Mouse (Mus musculus): ENCODE measurements at regions not wholly inside any gene's neighbourhood (a gene's known extent, or its start where the extent isn't known, plus 50 kb on each side); places are given as distances from the start of the nearest gene placed in this dataset.

DNA sequence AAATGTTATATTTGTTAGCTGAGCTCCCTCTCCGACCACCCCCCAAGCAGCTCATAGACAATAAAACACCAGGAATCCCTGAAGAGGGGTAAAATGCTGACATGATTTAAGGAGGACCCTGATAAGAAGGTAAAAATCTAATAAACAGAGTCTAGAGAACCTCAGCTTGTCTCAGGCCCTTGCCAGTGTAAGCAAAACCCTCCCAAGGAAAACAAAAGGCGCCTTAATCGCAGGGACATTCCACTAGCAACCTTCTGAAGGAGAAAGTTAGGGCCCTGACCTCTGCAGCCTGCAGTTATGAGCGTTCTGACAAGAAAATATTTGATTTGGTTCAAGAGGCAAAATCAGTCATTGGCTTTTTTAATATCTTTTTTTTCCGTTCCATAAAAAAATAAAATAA lies 212.2 kb downstream of the Gm10295 start:
- H3K27ac ChIP-seq (ENCODE audit: low read length) = no peak overlapping the region

GRCm38 (mm10) chr7:71129981-71130380 lies 221.3 kb downstream of the Gm10295 start:
- Histone ChIP-seq H3K4me2 (ENCODE audit: low read depth, low read length) (no peak overlapping the region), H3K27ac (ENCODE audit: low read length) (no peak overlapping the region), H3K4me1 (ENCODE audit: control insufficient read depth, insufficient read depth, low read length) (no peaks in the 10 kb centered on the region), H3K9me3 (replicated peaks; ENCODE audit: control insufficient read depth, low read length) (no peaks in the 10 kb centered on the region), H3K4me3 (replicated peaks; ENCODE audit: low read length) (no peak overlapping the region), H3K36me3 (ENCODE audit: control insufficient read depth, insufficient read depth, low read length) (no peaks in the 10 kb centered on the region), H3K9ac (ENCODE audit: low read length) (no peak overlapping the region), H3K27me3 (ENCODE audit: control insufficient read depth, insufficient read depth, low read length) (no peaks in the 10 kb centered on the region)
- no peak for ATAC-seq (ENCODE audit: insufficient read depth, low FRiP score)
- 92% methylated on average over 1 of the region's 1 CpGs for whole genome bisulfite sequencing

More for the DNA sequence above, 212.2 kb downstream of the Gm10295 start:
- Histone ChIP-seq H3K27me3 (ENCODE audit: control insufficient read depth, insufficient read depth, low read length) (no peaks in the 10 kb centered on the region), H3K36me3 (ENCODE audit: control insufficient read depth, insufficient read depth, low read length) (no peaks in the 10 kb centered on the region), H3K9me3 (replicated peaks; ENCODE audit: control insufficient read depth, low read length) (no peaks in the 10 kb centered on the region), H3K4me3 (replicated peaks; ENCODE audit: low read length) (no peak overlapping the region), H3K9ac (ENCODE audit: low read length) (no peak overlapping the region), H3K4me1 (ENCODE audit: control insufficient read depth, insufficient read depth, low read length) (peaks cover 4% of the 10 kb centered on the region; the same call in 1 of the 2 replicates), H3K4me2 (ENCODE audit: low read depth, low read length) (no peak overlapping the region)
- WGBS = 36% methylated on average over 5 of the region's 5 CpGs
- no peak for ATAC-seq (ENCODE audit: insufficient read depth, low FRiP score)

DNA sequence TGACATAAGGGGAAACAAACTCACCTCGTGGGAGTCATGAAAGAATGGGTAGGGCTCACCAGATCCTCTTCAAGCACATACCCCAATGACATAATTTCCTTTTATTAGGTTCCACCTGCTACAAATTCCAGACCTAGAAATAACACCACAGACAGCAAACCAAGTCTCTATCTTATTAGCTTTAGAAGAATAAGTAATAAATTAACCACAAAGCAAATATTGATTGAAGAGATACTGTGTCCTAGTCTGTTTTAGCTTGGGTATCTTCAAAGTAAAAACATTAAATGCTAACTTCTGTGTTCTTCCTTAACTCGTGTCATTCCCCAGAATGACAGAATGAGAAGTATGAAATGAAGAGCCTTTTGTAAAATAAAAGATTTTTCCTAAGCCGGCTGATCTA lies 222.4 kb downstream of the Gm10295 start:
- Histone ChIP-seq H3K4me3 (replicated peaks; ENCODE audit: low read length) (no peak overlapping the region), H3K4me1 (ENCODE audit: control insufficient read depth, insufficient read depth, low read length) (no peaks in the 10 kb centered on the region), H3K27ac (ENCODE audit: low read length) (no peak overlapping the region), H3K9me3 (replicated peaks; ENCODE audit: control insufficient read depth, low read length) (no peaks in the 10 kb centered on the region), H3K9ac (ENCODE audit: low read length) (no peak overlapping the region), H3K27me3 (ENCODE audit: control insufficient read depth, insufficient read depth, low read length) (no peaks in the 10 kb centered on the region), H3K36me3 (ENCODE audit: control insufficient read depth, insufficient read depth, low read length) (no peaks in the 10 kb centered on the region), H3K4me2 (ENCODE audit: low read depth, low read length) (no peak overlapping the region)
- WGBS = 48% methylated on average over 3 of the region's 3 CpGs
- no peak for ATAC-seq (ENCODE audit: insufficient read depth, low FRiP score)

- no peaks in the 10 kb centered on the region for H3K36me3 ChIP-seq (ENCODE audit: control insufficient read depth, insufficient read depth, low read length)
- H3K27me3 ChIP-seq (ENCODE audit: control insufficient read depth, insufficient read depth, low read length) = no peaks in the 10 kb centered on the region
- no peaks in the 10 kb centered on the region for H3K9me3 ChIP-seq (replicated peaks; ENCODE audit: control insufficient read depth, low read length)
- H3K4me1 ChIP-seq (ENCODE audit: control insufficient read depth, insufficient read depth, low read length) = no peaks in the 10 kb centered on the region
- H3K4me3 ChIP-seq (replicated peaks; ENCODE audit: low read length) = no peak overlapping the region
- ATAC-seq (ENCODE audit: insufficient read depth, low FRiP score) = no peak
- no peak overlapping the region for H3K9ac ChIP-seq (ENCODE audit: low read length)
- WGBS = 54% methylated on average over 5 of the region's 5 CpGs
- no peak overlapping the region for H3K4me2 ChIP-seq (ENCODE audit: low read depth, low read length)
- H3K27ac ChIP-seq (ENCODE audit: low read length) = no peak overlapping the region
These were observed 229.8 kb downstream of the Gm10295 start for GRCm38 (mm10) chr7:71121453-71121852.

GRCm38 (mm10) chr7:71120975-71121374 lies 230.3 kb downstream of the Gm10295 start:
- Histone ChIP-seq H3K4me3 (replicated peaks; ENCODE audit: low read length) (no peak overlapping the region), H3K9ac (ENCODE audit: low read length) (no peak overlapping the region), H3K9me3 (replicated peaks; ENCODE audit: control insufficient read depth, low read length) (no peaks in the 10 kb centered on the region), H3K4me2 (ENCODE audit: low read depth, low read length) (no peak overlapping the region), H3K4me1 (ENCODE audit: control insufficient read depth, insufficient read depth, low read length) (no peaks in the 10 kb centered on the region), H3K27ac (ENCODE audit: low read length) (no peak overlapping the region), H3K27me3 (ENCODE audit: control insufficient read depth, insufficient read depth, low read length) (no peaks in the 10 kb centered on the region), H3K36me3 (ENCODE audit: control insufficient read depth, insufficient read depth, low read length) (no peaks in the 10 kb centered on the region)
- 79% methylated on average over 4 of the region's 4 CpGs for WGBS
- no peak for ATAC-seq (ENCODE audit: insufficient read depth, low FRiP score)

DNA sequence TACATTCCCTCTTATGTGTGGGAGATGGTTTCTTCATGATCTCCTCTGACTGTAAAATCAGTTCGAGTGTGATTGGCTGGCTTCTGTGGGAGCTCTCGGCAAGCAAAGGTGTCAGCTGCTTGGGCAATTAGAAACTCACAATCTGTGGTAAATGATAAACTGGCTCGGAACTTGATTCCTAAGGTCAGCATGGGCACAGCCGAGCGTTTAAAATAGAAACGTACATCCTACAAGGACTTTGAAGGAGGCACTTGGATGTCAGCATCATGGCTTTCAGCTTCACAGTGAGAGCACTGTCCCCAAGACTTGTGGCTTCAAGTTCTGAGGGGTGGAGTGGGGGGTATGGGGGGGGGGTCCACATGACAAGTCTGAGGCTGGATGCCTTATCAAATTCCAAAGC lies 231.3 kb downstream of the Gm10295 start:
- WGBS = 41% methylated on average over 6 of the region's 6 CpGs
- ATAC-seq (ENCODE audit: insufficient read depth, low FRiP score) = no peak

DNA sequence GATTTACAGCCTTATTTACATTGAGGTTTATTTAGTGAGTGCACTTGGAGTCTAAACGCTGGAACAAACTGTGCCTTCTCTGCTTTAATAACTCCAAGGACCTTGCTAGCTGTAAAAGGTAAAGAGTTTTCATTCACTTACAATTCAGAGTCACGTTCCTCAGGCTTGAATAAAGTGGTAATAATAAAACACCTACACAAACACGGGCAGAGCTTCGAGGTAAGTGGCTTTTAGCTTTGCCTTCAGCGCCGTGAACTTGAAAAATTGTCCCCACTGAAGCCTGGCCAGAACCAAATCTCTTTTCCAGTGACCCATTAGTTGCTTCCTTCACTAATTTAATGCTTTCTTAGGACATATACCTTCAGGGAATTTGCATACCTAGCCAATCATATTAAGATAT lies 244.2 kb downstream of the Gm10295 start:
- Histone ChIP-seq H3K36me3 (ENCODE audit: control insufficient read depth, insufficient read depth, low read length) (no peaks in the 10 kb centered on the region), H3K9ac (ENCODE audit: low read length) (no peak overlapping the region), H3K9me3 (replicated peaks; ENCODE audit: control insufficient read depth, low read length) (no peaks in the 10 kb centered on the region), H3K4me3 (replicated peaks; ENCODE audit: low read length) (no peak overlapping the region), H3K4me1 (ENCODE audit: control insufficient read depth, insufficient read depth, low read length) (no peaks in the 10 kb centered on the region), H3K27ac (ENCODE audit: low read length) (no peak overlapping the region), H3K27me3 (ENCODE audit: control insufficient read depth, insufficient read depth, low read length) (no peaks in the 10 kb centered on the region), H3K4me2 (ENCODE audit: low read depth, low read length) (no peak overlapping the region)
- no peak for ATAC-seq (ENCODE audit: insufficient read depth, low FRiP score)
- WGBS = 78% methylated on average over 6 of the region's 6 CpGs

More for the DNA sequence above, 231.3 kb downstream of the Gm10295 start:
- H3K9me3 ChIP-seq (replicated peaks; ENCODE audit: control insufficient read depth, low read length) = no peaks in the 10 kb centered on the region
- no peaks in the 10 kb centered on the region for H3K36me3 ChIP-seq (ENCODE audit: control insufficient read depth, insufficient read depth, low read length)
- no peaks in the 10 kb centered on the region for H3K27me3 ChIP-seq (ENCODE audit: control insufficient read depth, insufficient read depth, low read length)
- no peak overlapping the region for H3K27ac ChIP-seq (ENCODE audit: low read length)
- no peak overlapping the region for H3K4me3 ChIP-seq (replicated peaks; ENCODE audit: low read length)
- no peak overlapping the region for H3K4me2 ChIP-seq (ENCODE audit: low read depth, low read length)
- no peak overlapping the region for H3K9ac ChIP-seq (ENCODE audit: low read length)
- no peaks in the 10 kb centered on the region for H3K4me1 ChIP-seq (ENCODE audit: control insufficient read depth, insufficient read depth, low read length)

DNA sequence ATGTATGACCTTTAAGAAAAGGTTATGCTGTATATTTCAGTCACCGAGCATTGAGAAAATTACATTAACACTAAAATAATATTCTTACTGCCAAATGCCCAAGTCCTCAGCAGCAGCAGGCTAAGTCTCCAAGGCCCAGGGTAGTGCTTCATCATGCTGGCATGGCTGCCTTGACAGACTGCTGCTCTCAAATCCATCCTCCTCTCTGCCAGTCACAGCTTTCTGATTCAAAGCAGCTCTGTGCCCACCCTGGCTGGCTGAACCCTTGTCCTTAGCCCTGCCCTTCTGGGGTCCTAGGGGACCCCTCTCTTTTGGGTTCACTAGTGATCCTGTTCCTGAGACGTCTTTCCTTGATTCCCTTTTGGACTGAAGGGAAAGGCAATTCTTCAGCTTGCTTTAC lies 251.0 kb downstream of the Gm10295 start:
- 71% methylated on average over 2 of the region's 2 CpGs for WGBS
- ATAC-seq (ENCODE audit: insufficient read depth, low FRiP score) = no peak
- H3K9ac ChIP-seq (ENCODE audit: low read length) = no peak overlapping the region

DNA sequence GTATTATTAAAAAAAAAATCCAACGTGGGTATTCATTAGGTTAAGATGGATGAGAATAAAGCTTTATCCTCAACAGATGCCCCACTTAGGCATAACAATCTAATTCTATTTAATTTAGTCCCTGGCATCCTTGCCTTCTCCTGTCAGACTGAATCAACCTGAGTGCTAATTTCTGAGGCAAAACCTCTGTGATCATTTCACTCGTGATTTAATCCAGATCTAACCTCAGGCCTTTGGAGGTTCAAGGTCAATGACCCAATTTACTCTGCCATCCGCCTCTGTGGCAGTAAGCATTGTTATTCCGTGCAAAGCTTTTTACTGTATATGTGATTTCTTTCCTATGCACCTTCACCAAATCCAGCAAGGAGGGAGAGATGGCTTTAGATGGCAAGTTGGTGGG lies 253.0 kb downstream of the Gm10295 start:
- H3K36me3 ChIP-seq (ENCODE audit: control insufficient read depth, insufficient read depth, low read length) = no peaks in the 10 kb centered on the region
- ATAC-seq (ENCODE audit: insufficient read depth, low FRiP score) = no peak
- no peak overlapping the region for H3K27ac ChIP-seq (ENCODE audit: low read length)
- no peak overlapping the region for H3K4me2 ChIP-seq (ENCODE audit: low read depth, low read length)
- 0 out of 2 replicates have a peak, but pooled peaks cover 1% of the 10 kb centered on the region for H3K4me1 ChIP-seq (ENCODE audit: control insufficient read depth, insufficient read depth, low read length)
- no peaks in the 10 kb centered on the region for H3K27me3 ChIP-seq (ENCODE audit: control insufficient read depth, insufficient read depth, low read length)
- WGBS = 48% methylated on average over 4 of the region's 4 CpGs
- H3K9ac ChIP-seq (ENCODE audit: low read length) = no peak overlapping the region
- no peak overlapping the region for H3K4me3 ChIP-seq (replicated peaks; ENCODE audit: low read length)
- no peaks in the 10 kb centered on the region for H3K9me3 ChIP-seq (replicated peaks; ENCODE audit: control insufficient read depth, low read length)

More for the DNA sequence above, 251.0 kb downstream of the Gm10295 start:
- Histone ChIP-seq H3K4me1 (ENCODE audit: control insufficient read depth, insufficient read depth, low read length) (no peaks in the 10 kb centered on the region), H3K4me3 (replicated peaks; ENCODE audit: low read length) (no peak overlapping the region), H3K27ac (ENCODE audit: low read length) (no peak overlapping the region), H3K36me3 (ENCODE audit: control insufficient read depth, insufficient read depth, low read length) (no peaks in the 10 kb centered on the region), H3K4me2 (ENCODE audit: low read depth, low read length) (no peak overlapping the region), H3K27me3 (ENCODE audit: control insufficient read depth, insufficient read depth, low read length) (no peaks in the 10 kb centered on the region), H3K9me3 (replicated peaks; ENCODE audit: control insufficient read depth, low read length) (no peaks in the 10 kb centered on the region)
